Mouse (Mus musculus): ENCODE data around the gene Eif4e.
A peak's percentile ranks its signal among the peaks of the same experiment; 100 is the strongest.

Gene Eif4e

GRCm38 (mm10) chr3:138526073-138526915 is at the start of gene Eif4e:
Gene Eif4e, plus strand, starts transcription at chr3:138526179.
- DNase-seq = peak; percentile 66

- DNase-seq = no peak
Observed at GRCm38 (mm10) chr3:138479489-138479888, 46.5 kb upstream of the Eif4e start.

GRCm38 (mm10) chr3:138481526-138482284 is 44.3 kb upstream of the Eif4e start:
- DNase-seq = no peak

- DNase-seq = no peak
Observed at GRCm38 (mm10) chr3:138483240-138483639, 42.7 kb upstream of the Eif4e start.

- no peak for DNase-seq
Observed at GRCm38 (mm10) chr3:138488584-138489326, 37.2 kb upstream of the Eif4e start.

- peak; percentile 95 for DNase-seq
Observed at GRCm38 (mm10) chr3:138489327-138490033, 36.5 kb upstream of the Eif4e start, which contains the start of gene Metap1. Gene Metap1, minus strand, starts transcription at chr3:138489515.

GRCm38 (mm10) chr3:138490034-138490337 is 36.0 kb upstream of the Eif4e start:
- DNase-seq = no peak

- DNase-seq = no peak
Observed at GRCm38 (mm10) chr3:138493668-138494067, 32.3 kb upstream of the Eif4e start.

- no peak for DNase-seq
Observed at GRCm38 (mm10) chr3:138494565-138494964, 31.4 kb upstream of the Eif4e start.

GRCm38 (mm10) chr3:138495166-138496145 is 30.5 kb upstream of the Eif4e start:
- DNase-seq = no peak

- DNase-seq = no peak
Observed at GRCm38 (mm10) chr3:138498731-138499130, 27.2 kb upstream of the Eif4e start.

- DNase-seq = no peak
Observed at GRCm38 (mm10) chr3:138499854-138500740, 25.9 kb upstream of the Eif4e start.

- no peak for DNase-seq
Observed at GRCm38 (mm10) chr3:138503754-138504153, 22.2 kb upstream of the Eif4e start.

- DNase-seq = peak; percentile 62
Observed at GRCm38 (mm10) chr3:138506749-138507148, 19.2 kb upstream of the Eif4e start.

- no peak for DNase-seq
Observed at GRCm38 (mm10) chr3:138509581-138509980, 16.4 kb upstream of the Eif4e start.

GRCm38 (mm10) chr3:138510471-138510870 is 15.5 kb upstream of the Eif4e start:
- DNase-seq = no peak

- no peak for DNase-seq
Observed at GRCm38 (mm10) chr3:138513243-138513642, 12.7 kb upstream of the Eif4e start.

- DNase-seq = no peak
Observed at GRCm38 (mm10) chr3:138514749-138515148, 11.2 kb upstream of the Eif4e start.

GRCm38 (mm10) chr3:138515656-138516370 is 10.2 kb upstream of the Eif4e start:
- DNase-seq = peak; percentile 7

- no peak for DNase-seq
Observed at GRCm38 (mm10) chr3:138517881-138518280, 8.1 kb upstream of the Eif4e start.
